Mouse (Mus musculus): ENCODE results near the gene Gm8947. TPM values are rescaled to one million over a fixed set of nuclear protein-coding genes. Genes with fewer than 3 reads are reported as not detected.
"Not testable (repeated sequence)": the region's sequence is repeated elsewhere in the genome, so short reads cannot be mapped to it uniquely, and the experiment has no call there.

Gene Gm8947
- not detected in 2 replicates for polyA plus RNA-seq (2012; ENCODE audit: insufficient read depth, insufficient read length, missing spikeins)

DNA sequence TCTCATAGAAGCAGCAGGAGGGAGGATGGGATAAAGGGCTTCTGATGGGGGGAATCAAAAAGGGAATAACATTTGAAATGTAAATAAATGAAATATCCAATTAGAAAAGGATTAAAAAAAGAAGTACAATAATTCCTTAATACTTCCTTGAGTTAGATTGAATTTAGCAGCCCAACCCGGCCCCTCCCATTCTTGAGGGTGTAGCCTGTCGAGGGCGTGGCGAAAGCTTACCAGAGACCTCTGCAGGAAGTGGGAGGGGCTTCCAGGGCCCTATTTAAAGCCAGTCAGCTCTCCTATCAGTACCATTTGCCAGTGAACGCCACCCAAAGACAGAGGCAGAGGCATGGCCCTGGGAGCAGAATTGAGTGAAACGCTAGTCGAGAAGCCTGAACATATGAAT is at the start of gene Gm8947:
Gm8947 (plus strand) TSS at position 302 of the 400 bp plus-strand sequence.
- not testable (repeated sequence) for H3K27ac ChIP-seq (replicated peaks; ENCODE audit: low read depth, low read length); H3K4me1 ChIP-seq (ENCODE audit: control insufficient read depth, insufficient read depth, insufficient read length, low read length); H3K4me3 ChIP-seq (ENCODE audit: insufficient read depth, low read depth, low read length)

- Histone ChIP-seq H3K4me1 (ENCODE audit: control insufficient read depth, insufficient read depth, insufficient read length, low read length) (no peaks in the 10 kb centered on the region), H3K27ac (replicated peaks; ENCODE audit: low read depth, low read length) (no peak overlapping the region), H3K4me3 (ENCODE audit: insufficient read depth, low read depth, low read length) (no peak overlapping the region)
These were observed 47.6 kb upstream of the Gm8947 start for GRCm38 (mm10) chr1:151144471-151145146.

DNA sequence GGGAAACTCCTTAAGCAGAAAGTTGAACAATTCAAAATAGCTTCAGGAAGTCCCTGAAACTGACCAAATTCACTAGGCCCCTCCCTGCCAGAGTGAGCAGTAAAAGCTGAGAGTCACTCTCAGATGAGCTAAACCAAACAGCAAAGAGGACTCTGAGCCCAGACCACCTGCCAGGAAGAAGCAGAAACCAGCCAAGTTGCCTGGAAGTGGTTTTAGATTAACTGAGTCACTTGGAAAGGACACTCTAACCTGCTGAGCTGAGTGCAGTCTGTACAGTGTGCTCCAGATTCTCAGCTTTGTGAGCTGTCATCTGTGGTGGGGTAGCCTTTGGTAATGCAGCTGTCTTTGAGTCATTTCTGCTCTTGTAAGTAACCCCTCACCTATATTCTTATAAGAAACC is 44.4 kb upstream of the Gm8947 start:
- no peak overlapping the region for H3K27ac ChIP-seq (replicated peaks; ENCODE audit: low read depth, low read length)
- H3K4me1 ChIP-seq (ENCODE audit: control insufficient read depth, insufficient read depth, insufficient read length, low read length), result no peaks in the 10 kb centered on the region
- no peak overlapping the region for H3K4me3 ChIP-seq (ENCODE audit: insufficient read depth, low read depth, low read length)

DNA sequence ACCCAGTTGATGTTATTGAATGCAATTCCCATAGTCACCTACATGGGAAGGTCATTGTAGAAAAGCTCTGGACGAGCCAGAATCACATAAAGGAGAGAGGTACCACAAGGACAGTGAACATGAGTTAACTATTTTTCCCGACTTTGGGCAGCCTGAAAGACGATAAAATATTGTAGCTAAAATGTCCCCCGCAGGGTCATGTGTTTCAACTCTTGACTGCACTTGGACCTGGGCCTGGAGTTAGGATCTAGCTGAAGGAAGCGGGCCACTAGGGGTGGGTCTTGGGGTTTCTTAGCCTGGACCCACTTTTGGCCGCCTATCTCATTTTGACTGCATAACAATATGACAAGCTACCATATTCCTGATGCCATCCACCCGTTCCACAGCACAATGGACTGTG is 42.0 kb upstream of the Gm8947 start:
- Histone ChIP-seq H3K4me3 (ENCODE audit: insufficient read depth, low read depth, low read length) (no peak overlapping the region), H3K4me1 (ENCODE audit: control insufficient read depth, insufficient read depth, insufficient read length, low read length) (no peaks in the 10 kb centered on the region), H3K27ac (replicated peaks; ENCODE audit: low read depth, low read length) (no peak overlapping the region)

DNA sequence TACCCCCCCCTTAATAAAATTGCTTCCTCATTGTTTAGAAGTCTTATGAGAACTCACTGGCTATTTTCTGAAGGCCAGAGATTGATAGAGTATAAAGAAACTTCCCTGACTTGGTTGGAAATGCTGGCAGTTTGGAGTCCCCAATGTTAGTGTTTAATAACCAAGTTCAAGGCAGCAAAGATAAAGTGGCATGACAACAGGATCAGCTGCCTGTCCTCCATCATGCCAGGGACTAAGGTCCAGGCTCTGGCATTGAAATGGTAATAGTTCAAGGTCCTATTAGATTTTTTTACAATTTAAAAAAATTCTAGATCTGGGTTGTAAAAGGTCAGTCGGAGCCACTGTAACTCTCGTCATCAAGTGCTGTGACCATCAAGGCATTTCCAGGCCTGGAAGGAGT is 41.1 kb upstream of the Gm8947 start:
- Histone ChIP-seq H3K4me3 (ENCODE audit: insufficient read depth, low read depth, low read length) (no peak overlapping the region), H3K27ac (replicated peaks; ENCODE audit: low read depth, low read length) (no peak overlapping the region), H3K4me1 (ENCODE audit: control insufficient read depth, insufficient read depth, insufficient read length, low read length) (no peaks in the 10 kb centered on the region)

GRCm38 (mm10) chr1:151153056-151153652 is 39.0 kb upstream of the Gm8947 start:
- Histone ChIP-seq H3K4me3 (ENCODE audit: insufficient read depth, low read depth, low read length) (no peak overlapping the region), H3K27ac (replicated peaks; ENCODE audit: low read depth, low read length) (no peak overlapping the region), H3K4me1 (ENCODE audit: control insufficient read depth, insufficient read depth, insufficient read length, low read length) (no peaks in the 10 kb centered on the region)

DNA sequence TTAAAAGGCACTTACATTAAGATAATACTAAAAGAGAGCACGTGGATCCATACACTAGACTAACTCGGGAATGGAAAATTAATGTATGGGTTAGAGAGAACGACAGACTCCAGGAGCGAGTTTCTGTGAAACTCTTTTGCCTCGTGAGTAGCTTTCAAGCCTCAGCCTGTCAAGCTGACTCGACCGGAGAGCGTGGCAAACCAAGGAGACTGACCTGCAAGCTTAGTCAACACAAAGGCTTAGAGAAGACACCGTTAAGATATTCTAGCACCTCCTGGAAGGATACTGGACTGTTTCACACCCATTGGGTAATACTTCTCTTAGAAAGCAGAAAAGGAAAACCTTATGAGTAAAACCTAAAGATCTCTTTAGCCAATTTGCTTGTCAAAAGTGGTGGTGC is 38.0 kb upstream of the Gm8947 start:
- not testable (repeated sequence) for H3K4me1 ChIP-seq (ENCODE audit: control insufficient read depth, insufficient read depth, insufficient read length, low read length); H3K27ac ChIP-seq (replicated peaks; ENCODE audit: low read depth, low read length); H3K4me3 ChIP-seq (ENCODE audit: insufficient read depth, low read depth, low read length)

DNA sequence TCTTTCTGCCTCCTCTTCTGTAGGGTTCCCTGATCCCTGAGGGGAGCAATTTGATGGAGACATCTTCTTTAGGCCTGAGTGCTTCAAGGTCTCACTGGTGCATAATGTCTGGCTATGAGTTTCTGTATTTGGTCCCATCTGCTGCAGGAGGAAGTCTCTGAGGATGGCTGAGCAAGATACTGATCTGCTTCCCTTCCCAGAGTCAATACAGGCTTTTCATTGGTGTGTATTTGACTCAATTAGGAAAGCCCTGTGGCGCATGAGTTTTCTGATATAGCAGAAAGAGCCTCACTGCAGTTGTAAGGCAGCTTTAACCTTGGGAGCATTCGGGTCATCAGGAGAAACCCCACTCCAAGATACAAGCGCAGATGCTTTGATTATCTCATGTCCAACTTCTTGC is 36.0 kb upstream of the Gm8947 start:
- no peak overlapping the region for H3K4me3 ChIP-seq (ENCODE audit: insufficient read depth, low read depth, low read length)
- no peak overlapping the region for H3K27ac ChIP-seq (replicated peaks; ENCODE audit: low read depth, low read length)

GRCm38 (mm10) chr1:151156777-151157632 is 35.2 kb upstream of the Gm8947 start:
- no peak overlapping the region for H3K4me3 ChIP-seq (ENCODE audit: insufficient read depth, low read depth, low read length)
- H3K4me1 ChIP-seq (ENCODE audit: control insufficient read depth, insufficient read depth, insufficient read length, low read length), result no peaks in the 10 kb centered on the region
- H3K27ac ChIP-seq (replicated peaks; ENCODE audit: low read depth, low read length), result no peak overlapping the region

More for the DNA sequence above, 36.0 kb upstream of the Gm8947 start:
- H3K4me1 ChIP-seq (ENCODE audit: control insufficient read depth, insufficient read depth, insufficient read length, low read length), result no peaks in the 10 kb centered on the region

DNA sequence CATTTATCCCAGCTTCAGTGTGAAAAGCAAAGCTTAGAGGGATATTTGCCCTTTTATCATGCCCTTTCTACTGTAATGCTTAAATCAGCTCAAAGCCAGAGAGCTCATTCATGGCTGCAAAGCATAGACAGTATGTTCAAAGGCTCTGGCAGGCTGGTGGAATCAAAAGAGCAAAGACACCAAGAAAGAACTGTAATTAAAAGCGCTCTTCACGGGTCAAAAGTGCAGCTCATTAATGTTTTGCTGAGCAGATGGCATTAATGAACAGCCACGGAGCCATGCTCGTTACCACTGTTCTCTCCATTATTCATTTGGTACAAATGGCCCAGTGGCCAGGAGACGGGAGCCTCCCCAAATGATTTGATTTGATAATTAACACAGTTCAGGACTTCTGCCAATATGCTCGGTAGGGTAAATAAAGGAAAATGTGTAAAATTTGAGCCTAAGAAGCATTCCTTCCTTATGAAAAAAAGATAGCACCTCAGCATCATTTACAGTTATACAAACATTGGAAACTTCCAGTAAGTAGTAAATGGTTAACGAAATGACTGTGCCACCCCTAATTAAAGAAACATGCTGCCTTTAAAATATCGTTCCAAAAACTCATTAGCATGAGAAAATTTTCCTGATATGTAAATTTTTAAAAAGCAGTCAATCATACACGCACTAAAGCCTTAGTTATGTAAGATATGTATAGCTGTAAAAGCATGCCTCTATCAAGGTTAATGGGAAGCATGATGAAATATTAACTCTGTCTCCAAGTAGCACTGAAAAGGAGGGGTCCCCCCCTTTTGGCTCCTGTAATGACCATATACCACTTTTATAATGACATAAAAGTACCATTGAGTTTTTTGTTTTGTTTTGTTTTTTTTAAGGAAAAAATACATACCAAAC is 34.0 kb upstream of the Gm8947 start:
- Histone ChIP-seq H3K27ac (replicated peaks; ENCODE audit: low read depth, low read length) (no peak overlapping the region), H3K4me3 (ENCODE audit: insufficient read depth, low read depth, low read length) (no peak overlapping the region), H3K4me1 (ENCODE audit: control insufficient read depth, insufficient read depth, insufficient read length, low read length) (no peaks in the 10 kb centered on the region)

- no peak overlapping the region for H3K4me3 ChIP-seq (ENCODE audit: insufficient read depth, low read depth, low read length)
- no peak overlapping the region for H3K27ac ChIP-seq (replicated peaks; ENCODE audit: low read depth, low read length)
- H3K4me1 ChIP-seq (ENCODE audit: control insufficient read depth, insufficient read depth, insufficient read length, low read length), result no peaks in the 10 kb centered on the region
These were observed 33.2 kb upstream of the Gm8947 start for GRCm38 (mm10) chr1:151158857-151159510.

GRCm38 (mm10) chr1:151166031-151166430 is 26.1 kb upstream of the Gm8947 start:
- Histone ChIP-seq H3K4me3 (ENCODE audit: insufficient read depth, low read depth, low read length) (no peak overlapping the region), H3K27ac (replicated peaks; ENCODE audit: low read depth, low read length) (no peak overlapping the region), H3K4me1 (ENCODE audit: control insufficient read depth, insufficient read depth, insufficient read length, low read length) (peaks cover 4% of the 10 kb centered on the region; the same call in 1 of the 2 replicates)

DNA sequence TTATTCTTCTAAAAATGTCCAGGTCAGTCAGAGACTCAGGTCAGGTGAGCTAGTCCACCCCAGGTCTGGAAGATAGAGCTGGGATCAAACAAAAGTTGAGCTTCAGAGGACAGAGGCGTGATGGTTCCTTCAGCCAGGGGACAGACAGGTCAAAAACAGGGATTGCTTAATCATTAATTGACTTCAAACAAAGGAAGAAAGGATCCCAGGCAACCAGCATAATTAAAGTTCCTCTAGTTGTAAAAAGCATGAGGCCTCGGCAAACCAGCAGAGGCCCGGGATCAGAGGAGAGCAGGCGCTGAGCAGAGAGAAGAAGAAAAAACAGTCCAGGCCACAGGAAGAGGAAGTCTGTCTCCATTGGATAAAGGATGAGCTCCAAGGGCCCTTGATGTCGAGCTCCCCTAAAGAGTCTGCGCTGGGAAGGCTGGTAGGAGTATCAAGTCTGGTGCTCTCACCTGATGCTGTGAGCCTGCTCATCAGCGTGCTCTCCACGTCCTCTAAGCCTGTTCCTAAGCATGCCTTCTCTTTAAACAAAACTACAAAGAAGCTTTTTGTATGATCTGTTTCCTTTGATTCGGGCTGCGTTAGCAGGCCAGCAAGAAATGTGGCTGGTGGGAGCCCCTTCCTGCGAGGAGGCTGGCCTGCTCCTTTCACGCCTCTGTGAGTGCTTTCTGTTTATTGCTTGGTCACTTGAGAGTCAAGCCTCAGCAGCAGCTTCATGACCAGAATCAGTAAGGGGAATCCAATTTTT is 24.7 kb upstream of the Gm8947 start:
- Histone ChIP-seq H3K27ac (replicated peaks; ENCODE audit: low read depth, low read length) (no peak overlapping the region), H3K4me1 (ENCODE audit: control insufficient read depth, insufficient read depth, insufficient read length, low read length) (peaks cover 4% of the 10 kb centered on the region; the same call in 1 of the 2 replicates)

DNA sequence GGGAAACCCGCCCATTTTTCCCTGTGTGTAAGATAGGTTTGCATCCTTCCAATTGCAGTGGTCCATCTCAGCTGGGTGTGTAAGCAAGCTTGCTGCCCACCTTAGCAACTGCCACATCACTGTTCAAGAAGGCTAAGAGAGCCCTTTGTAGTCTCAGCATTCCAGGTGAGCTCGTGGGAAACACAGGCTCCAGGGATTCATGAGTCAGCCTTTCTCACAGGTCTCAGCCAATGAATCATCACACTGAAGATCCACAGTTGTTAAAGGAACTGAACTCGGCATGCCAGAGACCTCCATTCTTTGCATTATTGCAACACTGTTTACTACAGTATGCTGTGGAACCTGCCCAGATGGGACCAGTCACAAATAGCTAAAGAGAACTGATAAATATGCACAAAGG is 23.5 kb upstream of the Gm8947 start:
- Histone ChIP-seq H3K4me1 (ENCODE audit: control insufficient read depth, insufficient read depth, insufficient read length, low read length) (peaks cover 4% of the 10 kb centered on the region; the same call in 1 of the 2 replicates), H3K4me3 (ENCODE audit: insufficient read depth, low read depth, low read length) (no peak overlapping the region)

More for the DNA sequence above, 24.7 kb upstream of the Gm8947 start:
- H3K4me3 ChIP-seq (ENCODE audit: insufficient read depth, low read depth, low read length), result no peak overlapping the region

More for the DNA sequence above, 23.5 kb upstream of the Gm8947 start:
- no peak overlapping the region for H3K27ac ChIP-seq (replicated peaks; ENCODE audit: low read depth, low read length)
